Mouse (Mus musculus) G1E (cell line): Measurements from ENCODE around the gene Pex16. TPM values are rescaled to one million over a fixed set of nuclear protein-coding genes. Genes with fewer than 3 reads are reported as not detected.
"Not testable (repeated sequence)": the region's sequence is repeated elsewhere in the genome, so short reads cannot be mapped to it uniquely, and the experiment has no call there.

Experiments used
- ATAC-seq: 2 replicates; pipeline ENCODE4 v1.8.0; 2016; ENCODE audit warnings: mild to moderate bottlenecking; ENCODE audit not compliant: insufficient number of reproducible peaks, poor library complexity, low FRiP score, severe bottlenecking; ENCODE audit errors: extremely low read depth
- DNase-seq: peaks from one replicate; pipeline ENCODE4 v3.0.0; 2012; ENCODE audit warnings: low spot score
- H3K27me3 ChIP-seq: 2 replicates; pipeline ENCODE4 v1.6.1; 2012; ENCODE audit warnings: mild to moderate bottlenecking, low read length, inconsistent platforms; ENCODE audit not compliant: insufficient read depth
- H3K36me3 ChIP-seq: replicated peaks from 2 replicates; pipeline ENCODE3; 2012; ENCODE audit warnings: mild to moderate bottlenecking, inconsistent platforms
- H3K4me1 ChIP-seq: 2 replicates; pipeline ENCODE4 v1.6.1; 2012; ENCODE audit warnings: low read depth, low read length, inconsistent platforms, mixed read lengths; ENCODE audit not compliant: insufficient read depth
- H3K4me3 ChIP-seq: 2 replicates; pipeline ENCODE4 v1.5.1; 2012; ENCODE audit warnings: low read depth, mild to moderate bottlenecking, inconsistent platforms, low read length, moderate library complexity, mixed read lengths
- H3K9me3 ChIP-seq: replicated peaks from 2 replicates; pipeline ENCODE4 v1.6.1; 2012; ENCODE audit warnings: inconsistent platforms
- CTCF ChIP-seq: IDR thresholded peaks from 2 replicates; pipeline ENCODE4 v1.5.1; 2012; ENCODE audit warnings: low read depth, low read length, inconsistent platforms, mixed read lengths
- GATA1 ChIP-seq: IDR thresholded peaks from 2 replicates; pipeline ENCODE4 v1.6.1; 2012; ENCODE audit warnings: borderline replicate concordance, low read length, inconsistent platforms, mixed read lengths
- GATA2 ChIP-seq: IDR thresholded peaks from 2 replicates; pipeline ENCODE4 v1.6.1; 2012; ENCODE audit warnings: low read depth, low read length, inconsistent platforms, borderline replicate concordance
- POLR2AphosphoS5 ChIP-seq: IDR thresholded peaks from 2 replicates; pipeline ENCODE4 v1.6.1; 2012; ENCODE audit warnings: low read depth, low read length, inconsistent platforms; ENCODE audit not compliant: insufficient replicate concordance
- TAL1 ChIP-seq: conservative IDR thresholded peaks from 2 replicates; pipeline ENCODE4 v1.6.1; 2012; ENCODE audit warnings: low read depth, low read length, inconsistent platforms, mixed read lengths
- polyA plus RNA-seq: library from polyadenylated mRNA; stranded (reverse); fragments of >175 nt; gene quantifications from 2 replicates; pipeline ENCODE4 v1.2.3, GENCODE M21; 2012
- total RNA-seq, 2 experiments: library from RNA; stranded (forward) in 1 of 2; stranded (reverse) in 1 of 2; fragments of 200-1000 nt in 1 of 2; fragments of >200 nt in 1 of 2; fragmentation: Nextera tagmentation in 1 of 2; gene quantifications; 2 replicates each; pipeline ENCODE4 v1.2.3; 2014 to 2017

Gene Pex16
- total and polyA plus RNA-seq, 3 experiments, result 6.9 to 22.0 (median 13.3) TPM

DNA sequence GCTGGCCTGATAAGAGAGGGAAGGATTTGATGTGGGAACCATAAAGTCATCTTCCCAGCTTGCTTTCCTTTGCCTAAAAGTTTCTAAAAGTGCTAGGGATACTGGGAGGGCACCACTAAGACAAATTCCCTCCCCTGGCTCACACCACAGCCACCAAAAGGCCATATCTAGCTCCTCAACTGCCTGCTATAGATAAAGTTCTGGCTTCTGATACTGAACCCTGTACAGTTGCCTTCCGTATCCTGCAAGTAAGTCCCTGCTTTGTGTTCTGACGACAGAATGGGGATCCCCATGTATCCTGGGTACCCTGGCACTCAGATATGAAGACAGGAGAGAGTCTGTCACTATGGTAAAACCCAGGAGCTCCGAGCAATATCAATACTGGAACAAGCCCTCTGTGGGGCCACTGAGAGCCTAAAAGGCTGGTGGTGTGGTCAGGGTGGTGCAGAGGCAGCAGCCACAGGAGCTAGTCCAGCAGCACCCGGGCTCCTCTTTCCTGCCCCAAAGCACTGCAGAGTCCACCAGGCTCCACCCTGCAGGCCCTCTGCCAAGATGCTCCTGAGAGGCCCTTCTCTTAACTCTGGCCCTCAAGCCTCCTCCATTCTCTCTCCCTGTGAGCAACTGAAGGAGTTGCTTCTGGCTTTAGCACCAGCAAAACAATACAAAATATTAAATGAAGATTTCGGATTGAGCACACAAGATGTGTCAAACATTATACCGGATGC is 15.9 kb downstream of the Pex16 start:
- peaks cover 99% of the 10 kb centered on the region for H3K27me3 ChIP-seq
- no peak for DNase-seq
- no peaks in the 10 kb centered on the region for H3K9me3 ChIP-seq
- ATAC-seq, result no peak
- no peaks in the 10 kb centered on the region for H3K36me3 ChIP-seq
- TF ChIP-seq TAL1 (no peak), CTCF (no peak), GATA2 (no peak), GATA1 (no peak), POLR2AphosphoS5 (no peak)
- peaks cover 16% of the 10 kb centered on the region for H3K4me1 ChIP-seq
- no peak overlapping the region for H3K4me3 ChIP-seq

GRCm38 (mm10) chr2:92391116-92391515 is 16.6 kb downstream of the Pex16 start:
- DNase-seq (no peak), ATAC-seq (no peak)
- peaks cover 16% of the 10 kb centered on the region for H3K4me1 ChIP-seq
- H3K27me3 ChIP-seq, result peaks cover 99% of the 10 kb centered on the region
- H3K4me3 ChIP-seq, result no peak overlapping the region
- TF ChIP-seq CTCF (no peak), GATA1 (no peak), TAL1 (no peak), POLR2AphosphoS5 (no peak), GATA2 (no peak)
- H3K9me3 ChIP-seq, result no peaks in the 10 kb centered on the region
- H3K36me3 ChIP-seq, result no peaks in the 10 kb centered on the region

DNA sequence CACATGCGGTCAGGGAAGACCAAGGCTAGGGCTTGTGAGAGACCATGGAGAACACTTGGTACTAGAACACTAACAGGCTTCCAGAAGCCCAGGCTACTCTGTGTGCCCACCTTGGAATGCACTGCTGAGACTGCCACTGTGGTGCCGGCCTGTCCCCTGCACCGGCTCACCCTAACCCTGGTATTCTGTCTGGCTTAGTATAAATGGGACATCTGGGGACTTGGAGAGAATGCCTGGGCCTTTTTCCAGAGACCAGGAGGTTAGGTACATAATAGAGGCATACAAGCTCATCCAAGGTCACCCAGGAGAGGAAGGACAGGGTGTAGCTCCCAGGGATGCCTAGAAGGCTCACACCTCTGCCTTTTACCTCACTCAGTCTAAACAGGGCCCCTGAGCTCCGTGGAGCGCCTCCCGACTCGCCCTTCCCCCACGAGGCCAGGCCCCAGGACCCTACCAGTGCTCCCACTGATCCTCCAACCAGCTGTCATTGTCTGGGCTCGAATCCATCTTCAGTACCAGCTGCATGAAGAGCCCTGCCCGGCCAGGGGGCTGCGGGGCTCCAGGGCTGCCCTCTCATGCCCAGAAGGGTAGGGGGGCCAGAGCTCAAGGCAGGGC is 17.3 kb downstream of the Pex16 start:
- H3K4me3 ChIP-seq, result no peak overlapping the region
- H3K9me3 ChIP-seq, result no peaks in the 10 kb centered on the region
- peaks cover 14% of the 10 kb centered on the region for H3K4me1 ChIP-seq
- H3K36me3 ChIP-seq, result no peaks in the 10 kb centered on the region
- no peak for TF ChIP-seq CTCF
- H3K27me3 ChIP-seq, result peaks cover 99% of the 10 kb centered on the region
- DNase-seq, result no peak
- no peak for ATAC-seq

GRCm38 (mm10) chr2:92392318-92393264 is 18.1 kb downstream of the Pex16 start:
- Histone ChIP-seq H3K27me3 (peaks cover 98% of the 10 kb centered on the region), H3K4me3 (no peak overlapping the region), H3K9me3 (no peaks in the 10 kb centered on the region), H3K4me1 (peaks cover 14% of the 10 kb centered on the region), H3K36me3 (no peaks in the 10 kb centered on the region)
- ATAC-seq (no peak), DNase-seq (no peak)
- TF ChIP-seq CTCF (no peak), GATA2 (no peak), GATA1 (no peak), TAL1 (no peak), POLR2AphosphoS5 (no peak)

GRCm38 (mm10) chr2:92395535-92395934 is 21.1 kb downstream of the Pex16 start:
- DNase-seq, result no peak
- Histone ChIP-seq H3K4me1 (peaks cover 4% of the 10 kb centered on the region), H3K9me3 (peaks cover 4% of the 10 kb centered on the region), H3K4me3 (no peak overlapping the region), H3K36me3 (no peaks in the 10 kb centered on the region), H3K27me3 (peaks cover 77% of the 10 kb centered on the region)
- ATAC-seq, result no peak
- TF ChIP-seq GATA1, result no peak

DNA sequence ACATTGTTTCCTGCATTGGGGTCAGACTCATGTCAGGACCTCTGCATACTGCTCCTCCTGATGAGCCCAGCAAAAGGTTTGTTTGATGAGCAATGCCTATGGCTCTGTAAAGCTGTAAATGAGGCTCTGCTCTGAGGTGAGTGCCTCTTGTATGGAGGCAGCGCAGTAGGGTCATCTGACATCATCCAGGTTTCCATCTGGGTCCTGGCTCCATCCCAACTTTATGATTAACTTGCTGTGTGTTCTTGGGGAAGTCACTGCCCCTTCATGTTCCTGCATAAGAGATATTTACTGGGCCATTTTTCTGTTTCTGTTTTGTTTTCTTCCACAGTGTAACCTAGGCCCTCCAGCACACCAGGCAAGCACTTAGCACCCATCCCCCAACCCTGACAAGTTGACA is 23.0 kb downstream of the Pex16 start:
- Histone ChIP-seq H3K27me3 (peaks cover 60% of the 10 kb centered on the region), H3K4me1 (peaks cover 4% of the 10 kb centered on the region), H3K4me3 (no peak overlapping the region), H3K36me3 (peaks cover 4% of the 10 kb centered on the region), H3K9me3 (peaks cover 14% of the 10 kb centered on the region)
- TF ChIP-seq GATA1, result no peak
- no peak for TF ChIP-seq CTCF
- no peak for TF ChIP-seq TAL1
- TF ChIP-seq POLR2AphosphoS5, result no peak
- no peak for TF ChIP-seq GATA2
- DNase-seq (no peak), ATAC-seq (no peak)

GRCm38 (mm10) chr2:92399877-92400276 is 25.4 kb downstream of the Pex16 start:
- not testable (repeated sequence) for DNase-seq, ATAC-seq, H3K4me1 ChIP-seq, H3K4me3 ChIP-seq
- Histone ChIP-seq H3K9me3 (peaks cover 14% of the 10 kb centered on the region), H3K36me3 (peaks cover 27% of the 10 kb centered on the region), H3K27me3 (peaks cover 36% of the 10 kb centered on the region)
